Mouse (Mus musculus) intestine, postnatal 0 days (tissue): ENCODE measurements around the gene Kyat3. TPM values are rescaled to one million over a fixed set of nuclear protein-coding genes. Genes with fewer than 3 reads are reported as not detected.
"Not testable (repeated sequence)": the region's sequence is repeated elsewhere in the genome, so short reads cannot be mapped to it uniquely, and the experiment has no call there.

Source experiments
- ATAC-seq: fragments of 200-750 bp; cut with Nextera tagmentation; 2 replicates; pipeline ENCODE4 v1.8.0; 2017; ENCODE audit warnings: mild to moderate bottlenecking, moderate TSS enrichment, moderate library complexity
- H3K27ac ChIP-seq: fragments of 300-500 bp; sonication (generic); 2 replicates; pipeline ENCODE4 v1.5.1; 2014; ENCODE audit warnings: mild to moderate bottlenecking, low read depth, low read length, moderate library complexity
- H3K27me3 ChIP-seq: fragments of 300-500 bp; sonication (generic); replicated peaks from 2 replicates; pipeline ENCODE4 v1.6.1; 2014; ENCODE audit warnings: low read length, mixed read lengths; ENCODE audit not compliant: control insufficient read depth, insufficient read depth
- H3K36me3 ChIP-seq: fragments of 300-500 bp; sonication (generic); 2 replicates; pipeline ENCODE4 v1.6.1; 2014; ENCODE audit warnings: mild to moderate bottlenecking, moderate library complexity; ENCODE audit not compliant: control insufficient read depth, insufficient read depth
- H3K4me1 ChIP-seq: fragments of 300-500 bp; sonication (generic); replicated peaks from 2 replicates; pipeline ENCODE4 v1.6.1; 2014; ENCODE audit warnings: antibody characterized with exemption, low read length, mixed read lengths; ENCODE audit not compliant: control insufficient read depth, insufficient read depth
- H3K4me2 ChIP-seq: fragments of 300-500 bp; sonication (generic); replicated peaks from 2 replicates; pipeline ENCODE4 v1.6.1; 2014; ENCODE audit warnings: low read depth, mild to moderate bottlenecking, moderate library complexity
- H3K4me3 ChIP-seq: fragments of 300-500 bp; sonication (generic); 2 replicates; pipeline ENCODE4 v1.5.1; 2014; ENCODE audit warnings: low read depth, low read length
- H3K9ac ChIP-seq: fragments of 300-500 bp; sonication (generic); 2 replicates; pipeline ENCODE4 v1.6.1; 2014; ENCODE audit warnings: mild to moderate bottlenecking, low read depth, low read length
- H3K9me3 ChIP-seq: fragments of 300-500 bp; sonication (generic); 2 replicates; pipeline ENCODE4 v1.6.1; 2016; ENCODE audit warnings: mixed run types; ENCODE audit not compliant: control insufficient read depth
- CTCF ChIP-seq: sonication (generic); IDR thresholded peaks from 2 replicates; pipeline ENCODE4 v1.5.1; 2016; ENCODE audit warnings: low read depth, mild to moderate bottlenecking, control low read depth, antibody characterized with exemption, moderate library complexity
- WGBS: fragments of 180-500 bp; shearing (Covaris S2); extraction: QIAGEN DNeasy Blood & Tissue Kit; methylation state at CpG from one replicate; pipeline ENCODE4 v1.1.7; 2014; 5-methylcytosine and 5-hydroxymethylcytosine counted together
- polyA plus RNA-seq: library from polyadenylated mRNA; unstranded; fragments of >200 nt; fragmentation: Nextera tagmentation; extraction: Ambion mirVana; gene quantifications from 2 replicates; pipeline ENCODE4 v1.2.1, GENCODE M21; 2015

The Kyat3 gene
- polyA plus RNA-seq, 1 experiment from 2014 or later: 2.0 TPM

DNA sequence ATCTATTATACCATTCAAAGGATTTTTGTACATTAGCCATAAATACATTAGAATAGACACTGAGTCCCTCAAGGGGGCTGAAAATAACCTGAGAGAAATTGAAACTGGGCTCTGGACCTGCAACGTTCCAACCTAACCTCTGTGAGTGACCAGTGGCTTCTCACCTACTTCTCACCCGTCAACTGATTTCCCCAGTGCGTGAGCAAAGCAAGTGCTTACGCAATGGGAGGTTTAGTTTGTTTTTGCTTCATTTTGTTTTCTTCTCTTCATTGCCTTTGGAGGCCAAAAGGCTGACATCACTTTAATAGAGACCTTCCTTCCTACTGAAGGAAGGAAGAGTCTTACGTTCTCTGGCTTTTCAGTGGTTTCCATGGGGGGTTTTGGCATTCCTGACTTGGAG, 10.5 kb downstream of the Kyat3 start:
- TF ChIP-seq CTCF: no peak
- H3K36me3 ChIP-seq: no peaks in the 10 kb centered on the region
- H3K27me3 ChIP-seq: no peaks in the 10 kb centered on the region
- no peak overlapping the region for H3K4me3 ChIP-seq
- H3K9ac ChIP-seq: no peak overlapping the region
- H3K9me3 ChIP-seq: no peaks in the 10 kb centered on the region
- no peaks in the 10 kb centered on the region for H3K4me1 ChIP-seq
- no peak for ATAC-seq
- no peak overlapping the region for H3K27ac ChIP-seq
- H3K4me2 ChIP-seq: no peak overlapping the region
- WGBS: 93% methylated on average over 5 of the region's 5 CpGs

GRCm38 (mm10) chr3:142712401-142713040, 11.7 kb downstream of the Kyat3 start:
- H3K4me1 ChIP-seq, H3K4me3 ChIP-seq, H3K36me3 ChIP-seq, H3K27ac ChIP-seq, H3K9ac ChIP-seq, ATAC-seq, H3K4me2 ChIP-seq, H3K9me3 ChIP-seq, H3K27me3 ChIP-seq: not testable (repeated sequence)
- 91% methylated on average over 18 of the region's 18 CpGs for WGBS

DNA sequence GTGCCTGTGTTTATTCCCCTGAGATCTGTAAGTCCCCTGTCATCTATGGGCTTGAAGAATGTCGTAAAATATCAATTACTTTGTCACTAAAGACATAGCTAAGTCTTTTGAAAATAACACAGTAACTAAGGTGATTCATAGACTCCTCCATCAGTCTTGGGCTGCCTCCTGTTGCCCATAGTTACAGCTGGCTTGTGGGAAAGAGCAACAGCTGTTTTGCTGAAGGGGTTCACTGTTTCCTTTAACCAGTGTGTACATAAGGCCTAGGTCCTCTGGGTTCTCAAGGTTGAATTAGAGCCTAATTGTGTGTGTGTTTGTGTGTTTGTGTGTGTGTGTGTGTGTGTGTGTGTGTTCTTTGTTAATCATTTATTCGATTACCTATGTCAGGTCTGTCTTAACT, 24.6 kb downstream of the Kyat3 start:
- 50% methylated on average over 2 of the region's 2 CpGs for WGBS
- TF ChIP-seq CTCF: no peak
- no peak for ATAC-seq

GRCm38 (mm10) chr3:142725969-142726672, 25.3 kb downstream of the Kyat3 start:
- H3K4me1 ChIP-seq: no peaks in the 10 kb centered on the region
- no peaks in the 10 kb centered on the region for H3K27me3 ChIP-seq
- H3K4me3 ChIP-seq: no peak overlapping the region
- H3K27ac ChIP-seq: no peak overlapping the region
- TF ChIP-seq CTCF: no peak
- 84% methylated on average over 22 of the region's 22 CpGs for WGBS
- H3K4me2 ChIP-seq: no peak overlapping the region
- no peak for ATAC-seq
- no peaks in the 10 kb centered on the region; the same call in 1 of the 2 replicates for H3K36me3 ChIP-seq
- no peaks in the 10 kb centered on the region for H3K9me3 ChIP-seq
- no peak overlapping the region for H3K9ac ChIP-seq

More for the DNA sequence above, 24.6 kb downstream of the Kyat3 start:
- Histone ChIP-seq H3K4me2 (no peak overlapping the region), H3K9me3 (no peaks in the 10 kb centered on the region), H3K4me1 (no peaks in the 10 kb centered on the region), H3K36me3 (no peaks in the 10 kb centered on the region; the same call in 1 of the 2 replicates), H3K27ac (no peak overlapping the region), H3K4me3 (no peak overlapping the region), H3K9ac (no peak overlapping the region), H3K27me3 (no peaks in the 10 kb centered on the region)

DNA sequence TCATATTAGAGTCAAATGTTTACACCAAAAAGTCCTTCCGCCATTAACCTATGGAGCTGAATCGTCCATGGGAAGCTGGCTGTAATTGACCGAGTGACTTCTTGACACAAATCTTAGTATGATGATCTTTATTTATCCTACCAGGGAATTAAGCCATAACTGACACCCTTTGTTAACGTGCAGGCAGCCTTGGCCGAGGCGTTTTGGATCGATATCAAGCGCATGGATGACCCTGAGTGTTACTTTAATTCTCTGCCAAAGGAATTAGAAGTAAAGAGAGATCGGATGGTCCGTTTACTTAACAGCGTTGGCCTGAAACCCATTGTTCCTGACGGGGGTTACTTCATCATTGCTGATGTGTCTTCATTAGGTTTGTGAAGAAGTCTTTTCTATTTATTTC, 33.4 kb downstream of the Kyat3 start:
- Histone ChIP-seq H3K36me3 (no peaks in the 10 kb centered on the region; the same call in 1 of the 2 replicates), H3K9ac (no peak overlapping the region), H3K27ac (no peak overlapping the region), H3K27me3 (no peaks in the 10 kb centered on the region), H3K9me3 (no peaks in the 10 kb centered on the region), H3K4me2 (no peak overlapping the region), H3K4me3 (no peak overlapping the region), H3K4me1 (no peaks in the 10 kb centered on the region)
- no peak for TF ChIP-seq CTCF
- ATAC-seq: no peak
- 71% methylated on average over 12 of the region's 12 CpGs for WGBS

GRCm38 (mm10) chr3:142740896-142741295, 40.0 kb downstream of the Kyat3 start:
- Histone ChIP-seq H3K9ac (no peak overlapping the region), H3K4me2 (no peak overlapping the region), H3K4me1 (no peaks in the 10 kb centered on the region; the same call in 1 of the 2 replicates), H3K27me3 (no peaks in the 10 kb centered on the region), H3K27ac (no peak overlapping the region), H3K9me3 (no peaks in the 10 kb centered on the region), H3K36me3 (peaks cover 4% of the 10 kb centered on the region; the same call in 1 of the 2 replicates), H3K4me3 (no peak overlapping the region)
- whole genome bisulfite sequencing: 67% methylated on average over 7 of the region's 7 CpGs
- no peak for TF ChIP-seq CTCF
- no peak for ATAC-seq
